Mouse (Mus musculus) cortical plate, adult 2 months (tissue): ENCODE measurements around the gene Celf2.

Experiments
- CTCF ChIP-seq: fragments of 200-500 bp; IDR thresholded peaks from 2 replicates; pipeline ENCODE4 v1.5.1; 2011; ENCODE audit warnings: mild to moderate bottlenecking, control low read depth, low read length; ENCODE audit not compliant: insufficient read depth; ENCODE audit errors: extremely low read depth
- POLR2A ChIP-seq: fragments of 200-500 bp; IDR thresholded peaks from 2 replicates; pipeline ENCODE4 v1.6.1; 2011; ENCODE audit warnings: mild to moderate bottlenecking, low read length, control low read depth; ENCODE audit not compliant: insufficient read depth; ENCODE audit errors: extremely low read depth

DNA sequence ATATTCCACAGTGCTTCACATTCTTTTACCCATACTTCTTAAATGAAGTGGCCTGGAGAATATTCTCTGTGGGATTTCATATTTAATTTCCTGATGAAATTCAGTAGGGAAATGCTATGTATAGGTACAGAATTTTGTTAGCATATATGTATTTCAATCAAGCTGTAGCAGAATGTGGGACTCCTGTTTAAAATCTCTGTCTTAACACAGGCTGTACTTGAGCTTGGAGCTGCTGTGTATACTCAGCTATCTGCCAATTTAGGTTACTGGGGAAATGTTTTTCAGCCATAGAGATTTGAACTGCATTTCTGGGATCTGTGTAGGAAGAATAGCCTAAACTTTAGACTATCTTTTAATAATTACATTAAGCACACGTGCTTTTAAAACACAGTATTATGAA is 330.2 kb downstream of the Celf2 start:
- TF ChIP-seq CTCF (no peak), POLR2A (no peak)
